Comparison of ENCODE assay signal across 10 mouse cellular contexts in genomic region chr6:125216898-125217297, GRCm38 (mm10). TPM values are rescaled to one million over a fixed set of nuclear protein-coding genes. Genes with fewer than 3 reads are reported as not detected.
DNase-seq lines count a peak whose midpoint lies in the region; ATAC-seq lines count a peak whose summit lies in the region.
"Had no signal": no experiment of that assay in that cellular context is flagged by ENCODE, and none has a peak within 500 bp of the region (broad histone marks: within the 10 kb centered on the region; RNA-seq: fewer than 3 reads in every experiment).

No protein-coding gene starts in this region.

- H3K4me1 ChIP-seq in hindbrain, embryonic 15.5 days (replicated peaks) = peaks cover 12% of the 10 kb centered on the region
- H3K4me1 ChIP-seq in hindbrain, embryonic 10.5 days (replicated peaks) = peaks cover 15% of the 10 kb centered on the region

- WGBS in hindbrain, embryonic 15.5 days = 87% methylated on average over 2 of the region's 2 CpGs
- 82% methylated on average over 2 of the region's 2 CpGs for WGBS in hindbrain, embryonic 10.5 days

- ATAC-seq in hindbrain, embryonic 15.5 days (ENCODE audit: low FRiP score, low read depth) = no peak
- ATAC-seq: inflammation-experienced regulatory T-cells, adult 6 months had no signal

- H3K9ac ChIP-seq in hindbrain, embryonic 15.5 days = no peak overlapping the region

- no peak overlapping the region for H3K4me3 ChIP-seq in hindbrain, embryonic 15.5 days
- no peak overlapping the region; the same call in 1 of the 2 replicates for H3K4me3 ChIP-seq in hindbrain, embryonic 10.5 days

- H3K27me3 ChIP-seq in hindbrain, embryonic 15.5 days = peaks cover 16% of the 10 kb centered on the region; the same call in 1 of the 2 replicates
- peaks cover 21% of the 10 kb centered on the region for H3K27me3 ChIP-seq in hindbrain, embryonic 10.5 days (ENCODE audit: insufficient read depth, poor library complexity, severe bottlenecking)

- peak; percentile 69 to 88 for DNase-seq in adrenal gland, adult (ENCODE audit: inconsistent age in 2 of 2, low spot score in 1 of 2)
- no peak for DNase-seq in adrenal gland, adult 8-10 months
- DNase-seq in hindbrain, embryonic 10.5 days (ENCODE audit: low spot score) = no peak
- DNase-seq in thymus, postnatal 0 days (ENCODE audit: low spot score) = peak; percentile 4
- DNase-seq in thymus, postnatal 10 days (ENCODE audit: low spot score in 2 of 2) = no peak
- no peak for DNase-seq in right cerebral cortex, postnatal 10 days (ENCODE audit: low spot score in 2 of 2)
- DNase-seq in kidney, postnatal 10 days = no peak

- H3K36me3 ChIP-seq in hindbrain, embryonic 15.5 days = no peaks in the 10 kb centered on the region
- no peaks in the 10 kb centered on the region for H3K36me3 ChIP-seq in hindbrain, embryonic 10.5 days

- no peaks in the 10 kb centered on the region for H3K9me3 ChIP-seq in hindbrain, embryonic 15.5 days
- no peaks in the 10 kb centered on the region for H3K9me3 ChIP-seq in hindbrain, embryonic 10.5 days
- H3K9me3 ChIP-seq: G1E had no signal

- H3K27ac ChIP-seq in hindbrain, embryonic 15.5 days (replicated peaks) = no peak overlapping the region
- H3K27ac ChIP-seq in hindbrain, embryonic 10.5 days = no peak overlapping the region

- H3K4me2 ChIP-seq in hindbrain, embryonic 15.5 days = peak overlapping the region; percentile 84

RNA-seq across cellular contexts. Expression of gene Vamp1, which starts 1.5 kb away (rescaled TPM):
- total RNA-seq in adrenal gland, adult 8-10 months (2022) = 10 to 100 TPM; 40.1 to 85.3 (median 58.8) TPM
- polyA plus RNA-seq in hindbrain, embryonic 15.5 days (2015; fragmentation: Nextera tagmentation; extraction: Ambion mirVana) = 28.1 and 28.4 TPM in 2 replicates
- polyA plus RNA-seq in hindbrain, embryonic 10.5 days (2016; fragmentation: Nextera tagmentation; extraction: Ambion mirVana) = 3.3 and 3.9 TPM in 2 replicates
- 61.0 and 75.3 TPM in 2 replicates for polyA plus RNA-seq in thymus, postnatal 0 days (2015; fragmentation: Nextera tagmentation; extraction: Ambion mirVana)

RNA-seq across cellular contexts. Expression of gene Tapbpl, which starts 14.8 kb away (rescaled TPM):
- 10 to 100 TPM; 11.6 to 13.9 (median 12.6) TPM for total RNA-seq in adrenal gland, adult 8-10 months (2022)
- 6.8 and 8.2 TPM in 2 replicates for polyA plus RNA-seq in hindbrain, embryonic 15.5 days (2015; fragmentation: Nextera tagmentation; extraction: Ambion mirVana)
- 1.9 TPM in 2 replicates for polyA plus RNA-seq in hindbrain, embryonic 10.5 days (2016; fragmentation: Nextera tagmentation; extraction: Ambion mirVana)
- polyA plus RNA-seq in thymus, postnatal 0 days (2015; fragmentation: Nextera tagmentation; extraction: Ambion mirVana) = 42.5 and 53.1 TPM in 2 replicates

RNA-seq across cellular contexts. Expression of gene Cd27, which starts 19.9 kb away (rescaled TPM):
- total RNA-seq in adrenal gland, adult 8-10 months (2022) = under 1 TPM; 0.38 to 0.75 (median 0.64) TPM
- 1.6 and 1.7 TPM in 2 replicates for polyA plus RNA-seq in hindbrain, embryonic 15.5 days (2015; fragmentation: Nextera tagmentation; extraction: Ambion mirVana)
- polyA plus RNA-seq in hindbrain, embryonic 10.5 days (2016; fragmentation: Nextera tagmentation; extraction: Ambion mirVana) = 1.2 TPM in 2 replicates
- 175 and 252 TPM in 2 replicates for polyA plus RNA-seq in thymus, postnatal 0 days (2015; fragmentation: Nextera tagmentation; extraction: Ambion mirVana)
- polyA plus RNA-seq: G1E had no signal

RNA-seq across cellular contexts. Expression of gene Mrpl51, which starts 25.3 kb away (rescaled TPM):
- total RNA-seq in adrenal gland, adult 8-10 months (2022) = 100 to 1,000 TPM; 155 to 179 (median 167) TPM
- 148 and 150 TPM in 2 replicates for polyA plus RNA-seq in hindbrain, embryonic 15.5 days (2015; fragmentation: Nextera tagmentation; extraction: Ambion mirVana)
- 206 and 213 TPM in 2 replicates for polyA plus RNA-seq in hindbrain, embryonic 10.5 days (2016; fragmentation: Nextera tagmentation; extraction: Ambion mirVana)
- polyA plus RNA-seq in thymus, postnatal 0 days (2015; fragmentation: Nextera tagmentation; extraction: Ambion mirVana) = 281 and 294 TPM in 2 replicates

RNA-seq across cellular contexts. Expression of gene Ncapd2, which starts 25.4 kb away (rescaled TPM):
- 10 to 100 TPM; 10.6 to 40.2 (median 26.6) TPM for total RNA-seq in adrenal gland, adult 8-10 months (2022)
- 51.3 and 57.1 TPM in 2 replicates for polyA plus RNA-seq in hindbrain, embryonic 15.5 days (2015; fragmentation: Nextera tagmentation; extraction: Ambion mirVana)
- 199 and 233 TPM in 2 replicates for polyA plus RNA-seq in hindbrain, embryonic 10.5 days (2016; fragmentation: Nextera tagmentation; extraction: Ambion mirVana)
- 130 and 153 TPM in 2 replicates for polyA plus RNA-seq in thymus, postnatal 0 days (2015; fragmentation: Nextera tagmentation; extraction: Ambion mirVana)

Comparison
In these comparisons a context has a peak if more than half of its experiments do, and no peak if none do; other contexts are left out.
1. DNase-seq: peak in adrenal gland, adult (2 of 2) and thymus, postnatal 0 days (single experiment); none in adrenal gland, adult 8-10 months (single experiment), hindbrain, embryonic 10.5 days (single experiment), thymus, postnatal 10 days (0 of 2), right cerebral cortex, postnatal 10 days (0 of 2) and kidney, postnatal 10 days (single experiment).
2. RNA of gene Cd27, which starts 19.9 kb away (polyA plus RNA-seq): 175 to 252 TPM in thymus, postnatal 0 days; 1.6 to 1.7 TPM in hindbrain, embryonic 15.5 days and 1.2 TPM in hindbrain, embryonic 10.5 days; every median in the first group is over 10 times any median in the second.